Mouse (Mus musculus) myocyte (in vitro differentiated cells): ENCODE measurements around the gene Cbs. TPM values are rescaled to one million over a fixed set of nuclear protein-coding genes. Genes with fewer than 3 reads are reported as not detected.

Experiments
- H3K27me3 ChIP-seq: one replicate; pipeline ENCODE4 v1.6.1; 2011; ENCODE audit not compliant: control insufficient read depth, insufficient read depth, insufficient read length
- H3K36me3 ChIP-seq: one replicate; pipeline ENCODE4 v1.6.1; 2011; ENCODE audit not compliant: control insufficient read depth, insufficient read depth
- H3K4me2 ChIP-seq: one replicate; pipeline ENCODE4 v1.6.1; 2011; ENCODE audit warnings: low read depth, control low read depth
- H3K4me3 ChIP-seq: one replicate; pipeline ENCODE4 v1.5.1; 2011; ENCODE audit warnings: mild to moderate bottlenecking, control low read depth, moderate library complexity
- H3K79me2 ChIP-seq: one replicate; pipeline ENCODE4 v1.6.1; 2011; ENCODE audit not compliant: control insufficient read depth, insufficient read depth
- H3ac ChIP-seq: one replicate; pipeline ENCODE4 v1.6.1; 2011; ENCODE audit not compliant: control insufficient read depth, insufficient read length
- CEBPB ChIP-seq: IDR thresholded peaks from 2 replicates; pipeline ENCODE4 v1.6.1; 2011; ENCODE audit warnings: mild to moderate bottlenecking, moderate library complexity; ENCODE audit not compliant: poor library complexity, insufficient read depth, severe bottlenecking
- E2F4 ChIP-seq: IDR thresholded peaks from one replicate; pipeline ENCODE4 v1.6.1; 2011; ENCODE audit warnings: mild to moderate bottlenecking, control low read depth, moderate library complexity; ENCODE audit not compliant: insufficient read depth
- MAX ChIP-seq: IDR thresholded peaks from one replicate; pipeline ENCODE4 v1.6.1; 2011; ENCODE audit warnings: low read depth, mild to moderate bottlenecking, control low read depth
- MYOD1 ChIP-seq, 3 experiments: IDR thresholded peaks; one replicate each; pipeline ENCODE4 v1.6.1; 2011; ENCODE audit warnings: control low read depth in 2 of 3, low read depth in 2 of 3, mild to moderate bottlenecking in 2 of 3, moderate library complexity in 1 of 3; ENCODE audit not compliant: insufficient read length in 2 of 3, control insufficient read depth in 1 of 3
- MYOG ChIP-seq, 3 experiments: IDR thresholded peaks; one replicate each; pipeline ENCODE4 v1.6.1; 2011; ENCODE audit warnings: control low read depth in 2 of 3, low read depth in 2 of 3, mild to moderate bottlenecking in 2 of 3; ENCODE audit not compliant: insufficient read length in 2 of 3, control insufficient read depth in 1 of 3, insufficient read depth in 1 of 3
- POLR2A ChIP-seq: IDR thresholded peaks from one replicate; pipeline ENCODE4 v1.6.1; 2011; ENCODE audit warnings: low read depth, mild to moderate bottlenecking, control low read depth, moderate library complexity; ENCODE audit not compliant: insufficient read length
- POLR2AphosphoS2 ChIP-seq: IDR thresholded peaks from one replicate; pipeline ENCODE4 v1.6.1; 2011; ENCODE audit warnings: low read depth, control low read depth; ENCODE audit not compliant: insufficient read length
- REST ChIP-seq: IDR thresholded peaks from one replicate; pipeline ENCODE4 v1.6.1; 2011; ENCODE audit warnings: mild to moderate bottlenecking, control low read depth, moderate library complexity; ENCODE audit not compliant: insufficient read depth, insufficient read length
- SRF ChIP-seq: IDR thresholded peaks from one replicate; pipeline ENCODE4 v1.6.1; 2011; ENCODE audit warnings: low read depth; ENCODE audit not compliant: control insufficient read depth, insufficient read length
- TCF12 ChIP-seq: IDR thresholded peaks from one replicate; pipeline ENCODE4 v1.6.1; 2011; ENCODE audit warnings: mild to moderate bottlenecking, control low read depth; ENCODE audit not compliant: poor library complexity, insufficient read depth, severe bottlenecking
- TCF3 ChIP-seq: IDR thresholded peaks from one replicate; pipeline ENCODE4 v1.6.1; 2011; ENCODE audit warnings: low read depth, control low read depth; ENCODE audit not compliant: insufficient read length
- USF1 ChIP-seq: IDR thresholded peaks from one replicate; pipeline ENCODE4 v1.6.1; 2011; ENCODE audit warnings: low read depth, mild to moderate bottlenecking, control low read depth, moderate library complexity
- polyA plus RNA-seq: library from polyadenylated mRNA; unstranded; fragments of >200 nt; fragmentation: generic; extraction: Trizol; gene quantifications from one replicate; pipeline ENCODE4 v1.2.1, GENCODE M21; 2012; ENCODE audit warnings: missing spikeins

Gene Cbs
- polyA plus RNA-seq, 1 experiment: 0.06 TPM

DNA sequence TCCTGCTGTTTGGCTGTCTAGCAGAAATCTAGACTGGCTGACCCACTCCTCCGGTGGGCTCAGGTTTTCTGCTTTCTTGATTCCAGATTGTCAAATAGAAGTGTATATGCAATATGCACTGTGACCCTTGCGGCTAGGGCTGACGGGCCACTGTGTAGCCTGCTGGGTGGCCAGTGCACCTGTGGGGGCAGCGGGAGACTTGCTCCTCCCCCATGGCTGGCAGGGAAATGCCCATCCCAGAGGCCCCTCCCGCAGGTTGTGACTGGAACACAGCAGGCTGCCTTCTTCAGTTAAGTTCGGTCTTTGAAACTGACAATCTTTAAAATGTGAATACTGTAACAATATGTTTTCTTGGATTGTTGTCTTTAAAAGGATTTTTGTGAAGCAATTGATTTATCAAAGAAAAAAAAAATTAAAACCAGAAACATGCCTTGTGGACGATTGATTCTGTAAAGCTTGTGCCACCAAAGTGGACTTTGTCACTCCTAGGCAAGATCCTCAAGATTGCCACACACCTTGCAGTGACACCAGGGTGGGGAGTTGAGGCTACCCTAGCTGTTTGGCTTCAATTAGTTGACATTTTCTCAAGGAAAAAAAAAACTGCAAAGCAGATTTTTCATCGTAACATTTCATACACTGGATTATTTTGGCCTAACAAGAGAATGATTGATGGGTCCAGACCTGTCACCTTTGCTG lies 29.6 kb downstream of the Cbs start:
- H3K27me3 ChIP-seq: no peaks in the 10 kb centered on the region
- no peak overlapping the region for H3ac ChIP-seq
- H3K79me2 ChIP-seq: no peaks in the 10 kb centered on the region
- TF ChIP-seq MAX: no peak
- no peak for TF ChIP-seq E2F4
- TF ChIP-seq SRF: no peak
- no peak for TF ChIP-seq USF1
- TF ChIP-seq MYOG (IDR thresholded peaks at IDR 0.05; ENCODE audit: control insufficient read depth in 1 of 3, insufficient read depth in 1 of 3, insufficient read length in 2 of 3, low read depth in 2 of 3): no peak
- no peak for TF ChIP-seq MYOD1 (IDR thresholded peaks at IDR 0.05; ENCODE audit: control insufficient read depth in 1 of 3, insufficient read length in 2 of 3, low read depth in 2 of 3)
- TF ChIP-seq TCF12: no peak
- no peak for TF ChIP-seq REST
- TF ChIP-seq POLR2AphosphoS2: no peak
- peaks cover 5% of the 10 kb centered on the region for H3K36me3 ChIP-seq
- H3K4me3 ChIP-seq: no peak overlapping the region
- H3K4me2 ChIP-seq: no peak overlapping the region

DNA sequence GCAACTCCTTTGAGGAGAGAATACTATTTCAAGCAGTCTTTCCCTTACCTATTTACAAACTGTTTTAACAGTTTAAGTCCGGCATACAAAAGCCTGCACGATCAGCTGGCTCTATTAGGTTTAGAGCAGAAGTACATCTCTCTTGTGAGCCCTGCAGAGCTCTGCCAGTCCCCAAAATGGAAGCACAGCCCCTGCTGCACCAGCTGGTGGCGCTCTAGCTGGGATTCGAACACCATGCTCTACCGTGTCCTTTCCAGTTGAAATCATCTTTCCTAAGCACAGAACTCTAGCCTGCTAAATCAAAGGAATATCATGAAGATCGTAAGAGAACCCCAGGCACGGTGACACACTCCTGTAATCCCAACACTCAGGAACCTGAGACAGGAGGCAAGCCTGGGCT lies 30.6 kb downstream of the Cbs start:
- Histone ChIP-seq H3K79me2 (no peaks in the 10 kb centered on the region), H3K27me3 (no peaks in the 10 kb centered on the region), H3K4me3 (no peak overlapping the region), H3ac (no peak overlapping the region), H3K4me2 (no peak overlapping the region), H3K36me3 (peaks cover 5% of the 10 kb centered on the region)
- TF ChIP-seq SRF (no peak), E2F4 (no peak), CEBPB (no peak), TCF12 (no peak), POLR2AphosphoS2 (no peak), MYOG (IDR thresholded peaks at IDR 0.05; ENCODE audit: control insufficient read depth in 1 of 3, insufficient read depth in 1 of 3, insufficient read length in 2 of 3, low read depth in 2 of 3) (no peak), POLR2A (no peak)

DNA sequence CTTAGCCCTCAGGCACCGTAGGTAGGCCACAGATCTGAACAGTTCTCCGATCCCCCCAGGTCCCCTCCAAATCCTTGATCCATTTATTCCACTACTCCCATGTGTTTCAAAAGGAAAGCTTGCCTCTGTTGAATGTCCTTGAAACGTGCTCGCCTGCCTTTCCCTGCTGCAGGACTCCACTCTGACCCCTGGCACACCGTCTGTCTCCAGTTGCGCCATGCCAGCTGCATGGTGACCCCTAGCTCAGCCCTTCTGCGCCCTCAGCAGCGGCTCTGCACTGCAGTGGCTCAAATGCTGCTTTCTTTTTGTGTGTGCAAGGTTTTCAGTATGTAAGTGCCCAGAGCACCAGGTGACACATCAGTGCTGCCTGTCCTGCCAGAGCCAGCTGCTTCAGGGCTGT lies 38.4 kb downstream of the Cbs start:
- H3K36me3 ChIP-seq: peaks cover 17% of the 10 kb centered on the region
- H3K4me3 ChIP-seq: no peak overlapping the region
- H3K4me2 ChIP-seq: no peak overlapping the region
- no peak for TF ChIP-seq CEBPB
- no peak for TF ChIP-seq USF1
- TF ChIP-seq TCF12: no peak
- no peak for TF ChIP-seq TCF3
- TF ChIP-seq MAX: no peak
- no peak for TF ChIP-seq POLR2A
- no peak for TF ChIP-seq POLR2AphosphoS2
- no peak for TF ChIP-seq SRF
- no peak for TF ChIP-seq MYOD1 (IDR thresholded peaks at IDR 0.05; ENCODE audit: control insufficient read depth in 1 of 3, insufficient read length in 2 of 3, low read depth in 2 of 3)
- TF ChIP-seq E2F4: no peak
- no peak for TF ChIP-seq MYOG (IDR thresholded peaks at IDR 0.05; ENCODE audit: control insufficient read depth in 1 of 3, insufficient read depth in 1 of 3, insufficient read length in 2 of 3, low read depth in 2 of 3)
- TF ChIP-seq REST: no peak
- H3K27me3 ChIP-seq: no peaks in the 10 kb centered on the region
- H3ac ChIP-seq: no peak overlapping the region
- H3K79me2 ChIP-seq: no peaks in the 10 kb centered on the region

- Histone ChIP-seq H3K4me2 (no peak overlapping the region), H3K27me3 (no peaks in the 10 kb centered on the region), H3K36me3 (peaks cover 13% of the 10 kb centered on the region), H3ac (no peak overlapping the region), H3K4me3 (no peak overlapping the region), H3K79me2 (no peaks in the 10 kb centered on the region)
- TF ChIP-seq TCF12 (no peak), MYOD1 (IDR thresholded peaks at IDR 0.05; ENCODE audit: control insufficient read depth in 1 of 3, insufficient read length in 2 of 3, low read depth in 2 of 3) (no peak), MYOG (IDR thresholded peaks at IDR 0.05; ENCODE audit: control insufficient read depth in 1 of 3, insufficient read depth in 1 of 3, insufficient read length in 2 of 3, low read depth in 2 of 3) (no peak), REST (no peak), E2F4 (no peak)
These were observed 39.1 kb downstream of the Cbs start for GRCm38 (mm10) chr17:31597957-31598356.

DNA sequence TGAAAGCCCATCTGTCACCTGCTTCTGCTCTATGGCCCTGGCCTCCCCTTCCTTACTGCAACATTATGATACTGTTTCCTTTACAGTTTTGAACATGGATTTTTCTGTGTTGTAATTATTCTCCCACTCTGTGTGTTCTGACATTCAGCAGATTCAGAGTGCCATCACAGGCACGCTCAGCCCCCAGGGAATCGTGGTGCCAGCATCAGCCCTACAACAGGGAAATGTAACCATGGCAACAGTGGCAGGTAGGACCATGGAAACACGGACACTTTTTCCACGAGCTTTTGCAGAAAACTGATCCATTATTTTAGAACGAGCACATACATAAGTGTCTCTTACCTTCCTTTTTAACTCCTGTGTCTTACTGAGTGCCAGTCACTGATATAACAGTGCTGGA lies 42.0 kb downstream of the Cbs start:
- H3K36me3 ChIP-seq: peaks cover 22% of the 10 kb centered on the region
- H3K4me3 ChIP-seq: no peak overlapping the region
- no peaks in the 10 kb centered on the region for H3K27me3 ChIP-seq
- TF ChIP-seq SRF: no peak
- TF ChIP-seq POLR2AphosphoS2: no peak
- no peak for TF ChIP-seq MYOG (IDR thresholded peaks at IDR 0.05; ENCODE audit: control insufficient read depth in 1 of 3, insufficient read depth in 1 of 3, insufficient read length in 2 of 3, low read depth in 2 of 3)
- no peak for TF ChIP-seq TCF12
- no peak for TF ChIP-seq MAX
- no peak for TF ChIP-seq E2F4
- no peak for TF ChIP-seq USF1
- TF ChIP-seq TCF3: no peak
- no peak for TF ChIP-seq CEBPB
- no peak for TF ChIP-seq POLR2A
- TF ChIP-seq REST: no peak
- H3K4me2 ChIP-seq: no peak overlapping the region
- H3ac ChIP-seq: no peak overlapping the region
- no peaks in the 10 kb centered on the region for H3K79me2 ChIP-seq
